In genomic region chr13:55163553-55163952, GRCm38 (mm10) we compare ENCODE assay signal across 26 mouse cellular contexts. TPM values are rescaled to one million over a fixed set of nuclear protein-coding genes. Genes with fewer than 3 reads are reported as not detected.
DNase-seq lines count a peak whose midpoint lies in the region; ATAC-seq and TF ChIP-seq lines count a peak whose summit lies in the region.
"Had no signal": no experiment of that assay in that cellular context is flagged by ENCODE, and none has a peak within 500 bp of the region (broad histone marks: within the 10 kb centered on the region; RNA-seq: fewer than 3 reads in every experiment).

No protein-coding gene starts in this region.

- no peaks in the 10 kb centered on the region for H3K9me3 ChIP-seq in heart, embryonic 11.5 days (replicated peaks; ENCODE audit: control insufficient read depth, low read length)
- H3K9me3 ChIP-seq in liver, embryonic 12.5 days (replicated peaks): no peaks in the 10 kb centered on the region
- H3K9me3 ChIP-seq in lung, embryonic 15.5 days: no peaks in the 10 kb centered on the region
- no peaks in the 10 kb centered on the region for H3K9me3 ChIP-seq in stomach, embryonic 15.5 days
- no peaks in the 10 kb centered on the region for H3K9me3 ChIP-seq in forebrain, embryonic 12.5 days
- no peaks in the 10 kb centered on the region; the same call in 1 of the 2 replicates for H3K9me3 ChIP-seq in forebrain, embryonic 10.5 days
- H3K9me3 ChIP-seq: heart, embryonic 15.5 days; hindbrain, embryonic 15.5 days; liver, embryonic 15.5 days had no signal

- 64% methylated on average over 5 of the region's 5 CpGs for WGBS in heart, embryonic 11.5 days (ENCODE audit: insufficient replicate concordance)
- WGBS in liver, adult 2 months: 31% methylated on average over 5 of the region's 5 CpGs
- 55% methylated on average over 5 of the region's 5 CpGs for WGBS in liver, embryonic 12.5 days (ENCODE audit: insufficient replicate concordance)
- WGBS in lung, embryonic 15.5 days: 49% methylated on average over 5 of the region's 5 CpGs
- 34% methylated on average over 5 of the region's 5 CpGs for WGBS in stomach, embryonic 15.5 days
- 76% methylated on average over 5 of the region's 5 CpGs for WGBS in forebrain, embryonic 12.5 days
- WGBS in forebrain, embryonic 10.5 days: 76% methylated on average over 5 of the region's 5 CpGs

- no peaks in the 10 kb centered on the region; the same call in 1 of the 2 replicates for H3K36me3 ChIP-seq in heart, embryonic 11.5 days (ENCODE audit: control insufficient read depth, insufficient read depth, low read length)
- H3K36me3 ChIP-seq in liver, adult 2 months (ENCODE audit: control insufficient read depth, insufficient read depth, low read length): peaks cover 14% of the 10 kb centered on the region
- H3K36me3 ChIP-seq in liver, embryonic 12.5 days: peaks cover 5% of the 10 kb centered on the region; the same call in 1 of the 2 replicates
- peaks cover 28% of the 10 kb centered on the region for H3K36me3 ChIP-seq in lung, embryonic 15.5 days
- no peaks in the 10 kb centered on the region for H3K36me3 ChIP-seq in stomach, embryonic 15.5 days
- no peaks in the 10 kb centered on the region for H3K36me3 ChIP-seq in forebrain, embryonic 12.5 days (replicated peaks)
- H3K36me3 ChIP-seq in forebrain, embryonic 10.5 days (replicated peaks): no peaks in the 10 kb centered on the region
- H3K36me3 ChIP-seq: heart, embryonic 15.5 days; hindbrain, embryonic 15.5 days had no signal

- no peak overlapping the region for H3K9ac ChIP-seq in heart, embryonic 11.5 days (ENCODE audit: low read depth, low read length)
- H3K9ac ChIP-seq in liver, adult 2 months (ENCODE audit: low read depth, low read length): no peak overlapping the region
- no peak overlapping the region for H3K9ac ChIP-seq in liver, embryonic 12.5 days
- no peak overlapping the region for H3K9ac ChIP-seq in lung, embryonic 15.5 days
- H3K9ac ChIP-seq in stomach, embryonic 15.5 days: no peak overlapping the region
- H3K9ac ChIP-seq in forebrain, embryonic 12.5 days: no peak overlapping the region
- H3K9ac ChIP-seq: heart, embryonic 15.5 days; hindbrain, embryonic 15.5 days; liver, embryonic 15.5 days had no signal

- H3K27me3 ChIP-seq in heart, embryonic 11.5 days (ENCODE audit: control insufficient read depth, insufficient read depth, low read length): no peaks in the 10 kb centered on the region
- H3K27me3 ChIP-seq in liver, adult 2 months (ENCODE audit: control insufficient read depth, insufficient read depth, low read length): no peaks in the 10 kb centered on the region
- no peaks in the 10 kb centered on the region; the same call in 1 of the 2 replicates for H3K27me3 ChIP-seq in liver, embryonic 12.5 days (replicated peaks)
- no peaks in the 10 kb centered on the region for H3K27me3 ChIP-seq in lung, embryonic 15.5 days
- no peaks in the 10 kb centered on the region for H3K27me3 ChIP-seq in stomach, embryonic 15.5 days (replicated peaks)
- no peaks in the 10 kb centered on the region for H3K27me3 ChIP-seq in forebrain, embryonic 12.5 days
- H3K27me3 ChIP-seq in forebrain, embryonic 10.5 days (ENCODE audit: poor library complexity, severe bottlenecking): no peaks in the 10 kb centered on the region
- H3K27me3 ChIP-seq: heart, embryonic 15.5 days; hindbrain, embryonic 15.5 days; liver, embryonic 15.5 days had no signal

- no peaks in the 10 kb centered on the region for H3K4me1 ChIP-seq in heart, embryonic 11.5 days (ENCODE audit: control insufficient read depth, insufficient read depth, low read length)
- no peaks in the 10 kb centered on the region; the same call in none of the 2 replicates for H3K4me1 ChIP-seq in liver, adult 2 months (ENCODE audit: control insufficient read depth, insufficient read depth, low read length)
- no peaks in the 10 kb centered on the region for H3K4me1 ChIP-seq in liver, embryonic 12.5 days
- no peaks in the 10 kb centered on the region for H3K4me1 ChIP-seq in lung, embryonic 15.5 days
- H3K4me1 ChIP-seq in stomach, embryonic 15.5 days: no peaks in the 10 kb centered on the region
- H3K4me1 ChIP-seq in forebrain, embryonic 12.5 days: no peaks in the 10 kb centered on the region; the same call in 1 of the 2 replicates
- H3K4me1 ChIP-seq in forebrain, embryonic 10.5 days: no peaks in the 10 kb centered on the region
- H3K4me1 ChIP-seq: heart, embryonic 15.5 days; hindbrain, embryonic 15.5 days; liver, embryonic 15.5 days had no signal

- ATAC-seq in heart, embryonic 11.5 days (replicated peaks; ENCODE audit: insufficient number of reproducible peaks, low FRiP score, low TSS enrichment): no peak
- ATAC-seq in liver, embryonic 12.5 days: no peak
- ATAC-seq in lung, embryonic 15.5 days (ENCODE audit: borderline replicate concordance, extremely low read depth, low FRiP score, low TSS enrichment): peak; percentile 58
- ATAC-seq in stomach, embryonic 15.5 days (ENCODE audit: insufficient read depth, low FRiP score, low read depth): no peak
- no peak for ATAC-seq in forebrain, embryonic 12.5 days (ENCODE audit: low FRiP score)
- ATAC-seq: forebrain, embryonic 14.5 days had no signal

- H3K4me3 ChIP-seq in heart, embryonic 11.5 days (ENCODE audit: low read depth, low read length): no peak overlapping the region
- H3K4me3 ChIP-seq in liver, adult 2 months (ENCODE audit: insufficient read depth, low read depth, low read length): no peak overlapping the region
- H3K4me3 ChIP-seq in liver, embryonic 12.5 days: no peak overlapping the region
- H3K4me3 ChIP-seq in lung, embryonic 15.5 days: no peak overlapping the region
- no peak overlapping the region for H3K4me3 ChIP-seq in stomach, embryonic 15.5 days (replicated peaks)
- H3K4me3 ChIP-seq in forebrain, embryonic 12.5 days (replicated peaks): no peak overlapping the region
- no peak overlapping the region for H3K4me3 ChIP-seq in forebrain, embryonic 10.5 days
- H3K4me3 ChIP-seq: heart, embryonic 15.5 days; hindbrain, embryonic 15.5 days; liver, embryonic 15.5 days had no signal

- DNase-seq in heart, postnatal 4 days: peak; percentile 33
- peak; percentile 49 for DNase-seq in liver, adult 2 months (ENCODE audit: extremely low read depth, low read depth, low spot score)
- DNase-seq in forebrain, embryonic 10.5 days (ENCODE audit: extremely low spot score, low spot score): no peak
- DNase-seq: adrenal gland, adult 8-10 months; cerebellum, adult 11 months; cerebellum, postnatal 25 days; layer of hippocampus, postnatal 36 days; left cerebral cortex, postnatal 4 days; right cerebral cortex, adult 18-20 months; thymus, postnatal 25 days had no signal

- no peak for TF ChIP-seq CTCF in liver, adult 2 months (IDR thresholded peaks at IDR 0.05; ENCODE audit: low read depth, low read length)

- no peak for TF ChIP-seq POLR2A in liver, adult 2 months (IDR thresholded peaks at IDR 0.05; ENCODE audit: extremely low read depth, insufficient read depth, low read length)

- no peak overlapping the region for H3K27ac ChIP-seq in heart, embryonic 11.5 days (ENCODE audit: low read depth, low read length)
- no peak overlapping the region for H3K27ac ChIP-seq in liver, adult 2 months (replicated peaks; ENCODE audit: insufficient read depth, low read depth, low read length)
- H3K27ac ChIP-seq in liver, embryonic 12.5 days: no peak overlapping the region
- H3K27ac ChIP-seq in lung, embryonic 15.5 days: peak overlapping the region; percentile 29
- peak overlapping the region; percentile 48 for H3K27ac ChIP-seq in stomach, embryonic 15.5 days
- H3K27ac ChIP-seq in forebrain, embryonic 12.5 days: no peak overlapping the region
- no peak overlapping the region for H3K27ac ChIP-seq in forebrain, embryonic 10.5 days
- H3K27ac ChIP-seq: heart, embryonic 15.5 days; hindbrain, embryonic 15.5 days; liver, embryonic 15.5 days had no signal

- H3K79me2 ChIP-seq in liver, adult 2 months (ENCODE audit: control insufficient read depth, insufficient read depth, low read length): no peaks in the 10 kb centered on the region

- H3K4me2 ChIP-seq in heart, embryonic 11.5 days: no peak overlapping the region
- no peak overlapping the region for H3K4me2 ChIP-seq in liver, embryonic 12.5 days
- H3K4me2 ChIP-seq in lung, embryonic 15.5 days: no peak overlapping the region
- H3K4me2 ChIP-seq in stomach, embryonic 15.5 days: no peak overlapping the region
- no peak overlapping the region for H3K4me2 ChIP-seq in forebrain, embryonic 12.5 days
- H3K4me2 ChIP-seq: heart, embryonic 15.5 days; hindbrain, embryonic 15.5 days; liver, embryonic 15.5 days had no signal

RNA-seq across cellular contexts. Expression of gene Fgfr4, which starts 11.1 kb away (rescaled TPM):
- 1 to 10 TPM in 1 of 2 experiments, under 1 TPM in 1; 0.61 to 1.3 TPM for total RNA-seq in heart, postnatal 4 days (2021)
- polyA plus RNA-seq in heart, embryonic 11.5 days (2014; fragmentation: Nextera tagmentation; extraction: Ambion mirVana): 0.56 and 0.64 TPM in 2 replicates
- total RNA-seq in liver, adult 2 months (2014; rRNA removed): 6.6 and 16.9 TPM in 2 replicates
- 49.9 and 52.4 TPM in 2 replicates for polyA plus RNA-seq in liver, adult 2 months (2012; rRNA removed)
- 5.0 and 5.7 TPM in 2 replicates for polyA plus RNA-seq in liver, embryonic 12.5 days (2016; fragmentation: Nextera tagmentation; extraction: Ambion mirVana)
- 19.9 and 20.2 TPM in 2 replicates for polyA plus RNA-seq in lung, embryonic 15.5 days (2015; fragmentation: Nextera tagmentation; extraction: Ambion mirVana)
- 7.6 and 8.4 TPM in 2 replicates for polyA plus RNA-seq in stomach, embryonic 15.5 days (2015; fragmentation: Nextera tagmentation; extraction: Ambion mirVana)
- 0.15 and 0.20 TPM in 2 replicates for polyA plus RNA-seq in forebrain, embryonic 12.5 days (2016; fragmentation: Nextera tagmentation; extraction: Ambion mirVana)
- polyA plus RNA-seq in forebrain, embryonic 10.5 days (2016; fragmentation: Nextera tagmentation; extraction: Ambion mirVana): 0.16 and 0.30 TPM in 2 replicates
- total RNA-seq: megakaryocyte-erythroid progenitor cell, adult 5-6 weeks had no signal

RNA-seq across cellular contexts. Expression of gene Gm17617, which starts 30.2 kb away (rescaled TPM):
- total RNA-seq in heart, postnatal 4 days (2021): not detected
- not detected in 2 replicates for polyA plus RNA-seq in heart, embryonic 11.5 days (2014; fragmentation: Nextera tagmentation; extraction: Ambion mirVana)
- not detected in 2 replicates for total RNA-seq in liver, adult 2 months (2014; rRNA removed)
- polyA plus RNA-seq in liver, adult 2 months (2012; rRNA removed): not detected in 2 replicates
- not detected in 2 replicates for polyA plus RNA-seq in liver, embryonic 12.5 days (2016; fragmentation: Nextera tagmentation; extraction: Ambion mirVana)
- polyA plus RNA-seq in lung, embryonic 15.5 days (2015; fragmentation: Nextera tagmentation; extraction: Ambion mirVana): not detected in 2 replicates
- not detected in 2 replicates for polyA plus RNA-seq in stomach, embryonic 15.5 days (2015; fragmentation: Nextera tagmentation; extraction: Ambion mirVana)
- polyA plus RNA-seq in forebrain, embryonic 12.5 days (2016; fragmentation: Nextera tagmentation; extraction: Ambion mirVana): not detected in 2 replicates
- polyA plus RNA-seq in forebrain, embryonic 10.5 days (2016; fragmentation: Nextera tagmentation; extraction: Ambion mirVana): not detected in 2 replicates
- total RNA-seq: adrenal gland, adult 8-10 months; gastrocnemius, adult 18-20 months; layer of hippocampus, adult 18-20 months; layer of hippocampus, postnatal 36 days; left cerebral cortex, postnatal 4 days; megakaryocyte-erythroid progenitor cell, adult 5-6 weeks had no signal
- polyA plus RNA-seq: brain, embryonic 14.5 days; forebrain, embryonic 14.5 days; gonadal fat pad, adult 2 months; heart, embryonic 15.5 days; hindbrain, embryonic 15.5 days; liver, embryonic 15.5 days; neural tube, embryonic 11.5 days; stomach, embryonic 14.5 days had no signal

RNA-seq across cellular contexts. Expression of gene Nsd1, which starts 46.0 kb away (rescaled TPM):
- 100 to 1,000 TPM; 107 to 108 TPM for total RNA-seq in heart, postnatal 4 days (2021)
- 41.8 and 72.1 TPM in 2 replicates for polyA plus RNA-seq in heart, embryonic 11.5 days (2014; fragmentation: Nextera tagmentation; extraction: Ambion mirVana)
- total RNA-seq in liver, adult 2 months (2014; rRNA removed): 45.4 TPM in 2 replicates
- polyA plus RNA-seq in liver, adult 2 months (2012; rRNA removed): 8.0 and 8.9 TPM in 2 replicates
- 27.1 and 27.5 TPM in 2 replicates for polyA plus RNA-seq in liver, embryonic 12.5 days (2016; fragmentation: Nextera tagmentation; extraction: Ambion mirVana)
- 61.0 and 61.7 TPM in 2 replicates for polyA plus RNA-seq in lung, embryonic 15.5 days (2015; fragmentation: Nextera tagmentation; extraction: Ambion mirVana)
- polyA plus RNA-seq in stomach, embryonic 15.5 days (2015; fragmentation: Nextera tagmentation; extraction: Ambion mirVana): 57.0 and 61.1 TPM in 2 replicates
- polyA plus RNA-seq in forebrain, embryonic 12.5 days (2016; fragmentation: Nextera tagmentation; extraction: Ambion mirVana): 83.4 and 83.6 TPM in 2 replicates
- 66.8 and 70.1 TPM in 2 replicates for polyA plus RNA-seq in forebrain, embryonic 10.5 days (2016; fragmentation: Nextera tagmentation; extraction: Ambion mirVana)

RNA-seq across cellular contexts. Expression of gene Zfp346, which starts 58.4 kb away (rescaled TPM):
- 10 to 100 TPM; 17.7 to 20.1 TPM for total RNA-seq in heart, postnatal 4 days (2021)
- 14.7 and 17.9 TPM in 2 replicates for polyA plus RNA-seq in heart, embryonic 11.5 days (2014; fragmentation: Nextera tagmentation; extraction: Ambion mirVana)
- total RNA-seq in liver, adult 2 months (2014; rRNA removed): 4.5 and 5.6 TPM in 2 replicates
- polyA plus RNA-seq in liver, adult 2 months (2012; rRNA removed): 3.9 and 5.1 TPM in 2 replicates
- 10.6 and 11.4 TPM in 2 replicates for polyA plus RNA-seq in liver, embryonic 12.5 days (2016; fragmentation: Nextera tagmentation; extraction: Ambion mirVana)
- polyA plus RNA-seq in lung, embryonic 15.5 days (2015; fragmentation: Nextera tagmentation; extraction: Ambion mirVana): 19.5 and 20.1 TPM in 2 replicates
- 13.8 and 17.6 TPM in 2 replicates for polyA plus RNA-seq in stomach, embryonic 15.5 days (2015; fragmentation: Nextera tagmentation; extraction: Ambion mirVana)
- polyA plus RNA-seq in forebrain, embryonic 12.5 days (2016; fragmentation: Nextera tagmentation; extraction: Ambion mirVana): 24.1 and 27.9 TPM in 2 replicates
- 24.5 and 25.1 TPM in 2 replicates for polyA plus RNA-seq in forebrain, embryonic 10.5 days (2016; fragmentation: Nextera tagmentation; extraction: Ambion mirVana)

Comparison
In these comparisons a context has a peak if more than half of its experiments do, and no peak if none do; other contexts are left out.
1. H3K27ac ChIP-seq: peak in lung, embryonic 15.5 days (single experiment) and stomach, embryonic 15.5 days (single experiment); none in heart, embryonic 11.5 days (single experiment), liver, adult 2 months (single experiment), liver, embryonic 12.5 days (single experiment), forebrain, embryonic 12.5 days (single experiment) and forebrain, embryonic 10.5 days (single experiment).